Mouse (Mus musculus): ENCODE data around the gene Myom1. TPM values are rescaled to one million over a fixed set of nuclear protein-coding genes. Genes with fewer than 3 reads are reported as not detected.
"Not testable (repeated sequence)": the region's sequence is repeated elsewhere in the genome, so short reads cannot be mapped to it uniquely, and the experiment has no call there.

The Myom1 gene
- polyA plus RNA-seq (2012; rRNA removed): 20.8 and 29.6 TPM in 2 replicates
- 22.6 and 33.2 TPM in 2 replicates for polyA plus RNA-seq (2014; fragmentation: Nextera tagmentation; extraction: Ambion mirVana)

GRCm38 (mm10) chr17:71002081-71002743 lies at the start of gene Myom1:
Gene Myom1 (plus strand): TSS chr17:71002633.
- H3K4me3 ChIP-seq (replicated peaks; ENCODE audit: low read length): peak within 1 kb of the TSS; percentile 84
- peak; percentile 95 for ATAC-seq (ENCODE audit: low FRiP score, low read depth)
- H3K27ac ChIP-seq (replicated peaks; ENCODE audit: low read depth, low read length): peak within 1 kb of the TSS; percentile 100
- WGBS: under 1% methylated on average over 59 of the region's 65 CpGs
- H3K27me3 ChIP-seq (ENCODE audit: control insufficient read depth, insufficient read depth, low read length): no peaks in the 10 kb centered on the region
- H3K4me1 ChIP-seq (ENCODE audit: control insufficient read depth, insufficient read depth, low read length): peaks cover 28% of the 10 kb centered on the region
- peak; percentile 97 for DNase-seq (ENCODE audit: low spot score)
- no peaks in the 10 kb centered on the region for H3K9me3 ChIP-seq (ENCODE audit: control insufficient read depth, low read length)
- H3K9ac ChIP-seq (ENCODE audit: low read depth, low read length, severe bottlenecking): peak within 1 kb of the TSS; percentile 88
- 0 out of 2 replicates have a peak, but pooled peaks cover 2% of the 10 kb centered on the region for H3K36me3 ChIP-seq (ENCODE audit: control insufficient read depth, insufficient read depth, low read length)
- peak; percentile 95 for TF ChIP-seq POLR2A (IDR thresholded peaks at IDR 0.05; ENCODE audit: borderline replicate concordance, extremely low read depth, insufficient read depth, insufficient read length)
- peak within 1 kb of the TSS; percentile 66 for H3K4me2 ChIP-seq (replicated peaks; ENCODE audit: low read depth, low read length, severe bottlenecking)

DNA sequence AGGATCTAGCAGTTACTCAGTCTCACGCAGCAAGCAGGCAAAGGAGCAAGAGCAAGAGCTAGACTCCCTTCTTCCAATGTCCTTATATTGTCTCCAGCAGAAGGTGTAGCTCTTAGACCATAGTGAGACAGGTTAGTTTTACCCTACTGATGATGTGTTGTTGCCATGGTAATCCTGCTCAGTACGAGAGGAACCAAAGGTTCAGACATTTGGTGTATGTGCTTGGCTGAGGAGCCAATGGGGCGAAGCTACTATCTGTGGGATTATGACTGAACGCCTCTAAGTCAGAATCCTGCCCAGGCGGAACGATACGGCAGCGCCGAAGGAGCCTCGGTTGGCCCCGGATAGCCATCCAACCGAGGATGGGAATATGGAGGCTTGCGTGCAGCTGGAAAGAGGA lies 38.9 kb upstream of the Myom1 start:
- WGBS: 85% methylated on average over 12 of the region's 13 CpGs
- H3K4me1 ChIP-seq (ENCODE audit: control insufficient read depth, insufficient read depth, low read length): peaks cover 11% of the 10 kb centered on the region
- H3K4me2 ChIP-seq (replicated peaks; ENCODE audit: low read depth, low read length, severe bottlenecking); H3K9ac ChIP-seq (ENCODE audit: low read depth, low read length, severe bottlenecking); H3K27ac ChIP-seq (replicated peaks; ENCODE audit: low read depth, low read length); H3K9me3 ChIP-seq (ENCODE audit: control insufficient read depth, low read length); H3K36me3 ChIP-seq (ENCODE audit: control insufficient read depth, insufficient read depth, low read length); H3K4me3 ChIP-seq (replicated peaks; ENCODE audit: low read length); H3K27me3 ChIP-seq (ENCODE audit: control insufficient read depth, insufficient read depth, low read length): not testable (repeated sequence)
- DNase-seq (ENCODE audit: low spot score): peak; percentile 11
- ATAC-seq (ENCODE audit: low FRiP score, low read depth): peak; percentile 100

- H3K9me3 ChIP-seq (ENCODE audit: control insufficient read depth, low read length): no peaks in the 10 kb centered on the region
- DNase-seq (ENCODE audit: low spot score) (no peak), ATAC-seq (ENCODE audit: low FRiP score, low read depth) (no peak)
- H3K4me1 ChIP-seq (ENCODE audit: control insufficient read depth, insufficient read depth, low read length): peaks cover 11% of the 10 kb centered on the region
- H3K4me2 ChIP-seq (replicated peaks; ENCODE audit: low read depth, low read length, severe bottlenecking): no peak overlapping the region
- no peaks in the 10 kb centered on the region for H3K36me3 ChIP-seq (ENCODE audit: control insufficient read depth, insufficient read depth, low read length)
- no peak overlapping the region for H3K4me3 ChIP-seq (replicated peaks; ENCODE audit: low read length)
- no peak overlapping the region for H3K9ac ChIP-seq (ENCODE audit: low read depth, low read length, severe bottlenecking)
- H3K27me3 ChIP-seq (ENCODE audit: control insufficient read depth, insufficient read depth, low read length): no peaks in the 10 kb centered on the region
- H3K27ac ChIP-seq (replicated peaks; ENCODE audit: low read depth, low read length): no peak overlapping the region
- WGBS: 80% methylated on average over 2 of the region's 2 CpGs
- no peak for TF ChIP-seq POLR2A (IDR thresholded peaks at IDR 0.05; ENCODE audit: borderline replicate concordance, extremely low read depth, insufficient read depth, insufficient read length)
Observed at GRCm38 (mm10) chr17:70965281-70965680, 37.2 kb upstream of the Myom1 start.

DNA sequence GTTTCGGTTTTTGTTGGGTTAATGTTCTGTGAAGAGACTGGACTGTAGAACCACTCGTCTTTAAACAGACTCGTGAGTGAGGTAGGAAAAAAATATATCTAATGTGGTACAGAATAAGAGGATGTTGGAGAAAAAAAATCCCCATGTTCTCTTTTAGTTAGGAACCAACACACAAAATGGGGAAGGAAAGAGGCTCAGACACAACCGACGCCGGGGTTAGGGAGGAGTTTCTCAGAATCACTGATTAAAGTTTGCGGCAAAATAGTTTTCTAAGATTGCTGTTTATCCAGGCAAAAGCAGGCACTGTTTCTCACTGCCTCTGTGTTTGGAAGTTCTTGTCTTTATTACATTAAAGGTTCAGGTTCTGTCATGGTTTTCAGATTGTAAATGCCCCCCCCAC lies 36.3 kb upstream of the Myom1 start:
- Histone ChIP-seq H3K4me1 (ENCODE audit: control insufficient read depth, insufficient read depth, low read length) (peaks cover 11% of the 10 kb centered on the region), H3K9ac (ENCODE audit: low read depth, low read length, severe bottlenecking) (no peak overlapping the region), H3K36me3 (ENCODE audit: control insufficient read depth, insufficient read depth, low read length) (no peaks in the 10 kb centered on the region), H3K27ac (replicated peaks; ENCODE audit: low read depth, low read length) (no peak overlapping the region), H3K27me3 (ENCODE audit: control insufficient read depth, insufficient read depth, low read length) (no peaks in the 10 kb centered on the region), H3K9me3 (ENCODE audit: control insufficient read depth, low read length) (no peaks in the 10 kb centered on the region), H3K4me2 (replicated peaks; ENCODE audit: low read depth, low read length, severe bottlenecking) (no peak overlapping the region), H3K4me3 (replicated peaks; ENCODE audit: low read length) (no peak overlapping the region)
- no peak for ATAC-seq (ENCODE audit: low FRiP score, low read depth)
- TF ChIP-seq POLR2A (IDR thresholded peaks at IDR 0.05; ENCODE audit: borderline replicate concordance, extremely low read depth, insufficient read depth, insufficient read length): no peak
- DNase-seq (ENCODE audit: low spot score): no peak
- 90% methylated on average over 7 of the region's 7 CpGs for WGBS

DNA sequence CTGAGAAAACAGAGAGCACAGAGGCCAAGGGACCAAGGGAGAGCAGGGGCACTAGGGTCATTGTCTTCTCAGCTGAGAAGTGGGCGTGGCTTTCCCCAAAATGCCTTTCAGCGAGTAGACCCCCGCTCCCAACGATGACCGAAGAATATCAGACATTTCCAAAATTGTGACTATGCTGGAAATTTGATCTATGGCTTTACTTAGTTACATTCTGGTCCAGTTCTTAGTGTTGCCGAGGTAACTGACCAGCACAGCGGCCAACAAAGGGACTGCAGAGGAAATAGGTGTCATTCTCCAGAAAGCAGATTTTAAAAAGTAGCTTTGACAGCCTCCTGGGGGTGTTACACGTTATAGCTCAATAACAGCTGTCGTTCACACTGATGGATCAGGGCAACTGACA lies 35.2 kb upstream of the Myom1 start:
- no peak for DNase-seq (ENCODE audit: low spot score)
- H3K27ac ChIP-seq (replicated peaks; ENCODE audit: low read depth, low read length): no peak overlapping the region
- H3K4me2 ChIP-seq (replicated peaks; ENCODE audit: low read depth, low read length, severe bottlenecking): no peak overlapping the region
- H3K4me3 ChIP-seq (replicated peaks; ENCODE audit: low read length): no peak overlapping the region
- TF ChIP-seq POLR2A (IDR thresholded peaks at IDR 0.05; ENCODE audit: borderline replicate concordance, extremely low read depth, insufficient read depth, insufficient read length): no peak
- H3K36me3 ChIP-seq (ENCODE audit: control insufficient read depth, insufficient read depth, low read length): no peaks in the 10 kb centered on the region
- no peaks in the 10 kb centered on the region for H3K9me3 ChIP-seq (ENCODE audit: control insufficient read depth, low read length)
- 44% methylated on average over 9 of the region's 9 CpGs for WGBS
- H3K4me1 ChIP-seq (ENCODE audit: control insufficient read depth, insufficient read depth, low read length): peaks cover 11% of the 10 kb centered on the region
- no peaks in the 10 kb centered on the region for H3K27me3 ChIP-seq (ENCODE audit: control insufficient read depth, insufficient read depth, low read length)
- no peak for ATAC-seq (ENCODE audit: low FRiP score, low read depth)
- no peak overlapping the region for H3K9ac ChIP-seq (ENCODE audit: low read depth, low read length, severe bottlenecking)

Data from limb, embryonic 14.5 days (tissue).